Mouse (Mus musculus): ENCODE results near the gene Gm42669.

The Gm42669 gene

DNA sequence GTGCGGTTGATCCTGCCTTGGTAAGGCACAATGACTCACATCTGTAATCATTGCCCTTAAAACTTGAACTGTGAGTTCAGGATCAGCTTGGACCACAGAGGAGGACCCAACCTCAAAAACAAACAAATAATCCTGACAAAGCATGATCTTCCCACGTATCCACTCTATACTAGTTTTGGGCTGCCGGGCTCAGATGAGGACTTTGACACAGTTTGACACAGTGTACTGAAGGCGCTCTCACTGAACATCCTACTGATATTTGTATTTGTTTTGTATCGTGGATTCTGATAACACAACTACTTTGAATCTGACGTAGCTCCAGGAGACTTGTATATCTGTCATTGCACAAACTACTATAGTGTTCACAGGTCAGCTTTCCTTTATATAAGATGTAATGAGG lies 14.0 kb downstream of the Gm42669 start:
- DNase-seq (ENCODE audit: extremely low spot score, low read depth, low spot score): no peak

DNA sequence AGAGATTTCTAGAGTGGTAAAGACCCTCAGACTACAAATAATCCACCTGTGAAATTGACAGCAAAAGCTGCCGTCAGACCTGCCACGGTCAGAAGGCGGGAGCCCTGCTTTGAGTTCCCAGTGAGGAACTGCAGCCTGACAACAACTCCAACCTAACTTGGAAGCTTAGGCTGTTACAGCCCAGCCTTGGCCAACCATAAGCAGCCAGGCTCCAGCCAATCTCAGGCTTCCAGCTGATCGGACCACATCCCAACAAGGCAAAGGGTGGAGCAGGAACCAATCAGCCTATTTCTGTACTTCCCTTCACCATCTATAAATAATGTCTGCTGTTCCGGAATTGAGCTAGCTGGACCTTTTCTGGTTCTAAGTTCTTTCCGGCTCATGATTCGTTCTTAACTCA lies 14.5 kb downstream of the Gm42669 start:
- DNase-seq (ENCODE audit: extremely low spot score, low read depth, low spot score): no peak

DNA sequence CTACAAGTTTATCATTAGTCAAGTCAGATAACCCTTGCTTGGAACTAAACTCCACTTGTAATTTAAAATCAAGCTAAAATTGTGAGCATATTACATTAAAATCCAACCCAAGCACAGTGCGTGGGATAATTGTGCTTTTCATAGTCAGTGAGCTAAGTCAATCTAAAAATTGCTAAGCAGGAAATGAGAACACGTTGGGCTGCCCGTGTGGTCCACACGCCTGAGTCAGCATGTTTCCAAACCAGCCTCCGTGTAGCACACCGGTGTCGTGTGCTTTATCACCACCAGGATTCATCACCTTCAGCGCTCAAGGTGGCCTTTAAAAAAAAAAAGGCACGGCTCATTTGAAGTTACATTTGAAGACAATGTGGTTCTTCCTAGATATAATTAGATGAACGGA lies 16.9 kb downstream of the Gm42669 start:
- no peak for DNase-seq (ENCODE audit: extremely low spot score, low read depth, low spot score)

DNA sequence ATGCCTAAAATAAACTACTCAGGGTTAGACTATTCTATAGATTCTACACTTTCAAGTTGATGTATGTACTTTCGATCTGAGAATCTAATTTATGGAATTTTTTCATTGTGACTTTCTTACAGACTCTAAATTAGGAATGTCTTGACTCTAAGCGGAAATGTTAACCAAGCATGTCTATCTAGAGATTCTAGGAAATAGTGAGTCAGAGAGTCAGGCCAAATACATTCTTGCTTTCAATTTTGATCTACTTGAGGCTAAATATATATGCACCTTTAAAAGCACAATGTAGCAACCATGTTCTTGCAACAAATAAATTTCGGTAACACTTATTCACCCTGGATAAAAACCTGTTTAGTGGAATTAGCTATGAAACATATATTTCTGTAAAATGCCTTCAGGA lies 21.4 kb downstream of the Gm42669 start:
- DNase-seq (ENCODE audit: extremely low spot score, low read depth, low spot score): no peak

DNA sequence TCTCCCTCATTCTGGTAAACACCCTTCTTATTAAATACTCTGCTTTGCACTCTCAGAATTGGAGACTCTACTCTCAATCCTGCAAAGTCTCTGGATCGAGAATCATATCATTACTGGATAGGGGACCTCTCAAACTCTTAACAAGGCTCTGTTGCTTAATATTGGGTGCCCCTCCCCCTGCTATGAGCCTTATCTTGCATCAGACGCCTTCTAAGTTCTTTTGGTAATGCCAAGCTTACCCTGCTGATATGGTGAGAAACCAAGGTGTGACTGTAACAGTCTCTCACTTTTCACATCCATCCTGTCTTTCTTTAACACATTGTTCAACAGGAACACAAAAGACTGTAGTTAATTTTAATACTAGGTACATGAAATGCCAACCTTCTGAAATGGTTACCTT lies 26.2 kb downstream of the Gm42669 start:
- DNase-seq (ENCODE audit: extremely low spot score, low read depth, low spot score): no peak

DNA sequence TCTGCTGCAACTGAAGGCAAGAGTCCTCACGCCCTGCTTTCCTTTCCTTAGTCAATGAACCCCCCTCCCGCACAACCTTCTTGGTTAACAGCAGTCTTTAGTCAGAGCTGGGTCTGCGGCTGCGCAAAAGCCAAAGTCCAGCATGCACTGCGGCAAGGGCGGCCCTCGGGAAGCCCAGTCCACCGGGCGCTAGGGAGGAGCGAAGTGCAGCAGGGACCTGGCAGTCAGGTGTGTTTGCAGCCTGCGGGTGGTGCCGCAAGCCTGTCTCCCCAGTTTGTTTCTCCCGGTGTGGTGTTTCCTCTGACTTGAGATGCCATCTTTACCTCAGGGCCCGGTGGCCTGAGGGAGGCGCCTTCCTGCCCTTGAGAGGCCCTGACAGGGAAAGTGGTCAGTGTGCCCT lies 27.2 kb downstream of the Gm42669 start, which contains the start of gene 1700028K03Rik:
Gene 1700028K03Rik (plus strand): TSS at position 129 of the 400 bp plus-strand sequence.
- DNase-seq (ENCODE audit: extremely low spot score, low read depth, low spot score): no peak

DNA sequence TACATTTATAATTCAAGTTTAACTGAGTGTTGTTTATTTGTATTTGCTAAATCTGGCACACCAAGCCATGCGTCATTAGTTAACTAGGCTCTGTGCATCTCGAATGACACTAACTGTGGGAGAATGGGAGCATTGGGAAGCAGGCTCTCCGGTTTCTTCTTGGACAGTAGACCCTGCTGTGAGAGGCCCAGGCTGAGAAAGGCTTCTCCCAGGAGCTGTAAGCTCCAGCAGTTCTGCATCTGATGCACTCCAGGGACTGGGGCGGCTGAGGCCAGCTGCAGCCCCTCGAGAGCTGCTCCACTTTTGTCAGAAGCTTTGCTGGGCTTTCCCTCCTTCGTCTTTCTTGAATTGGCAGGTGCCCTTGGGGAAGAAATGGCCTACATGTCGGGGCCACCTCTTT lies 34.3 kb downstream of the Gm42669 start:
- DNase-seq (ENCODE audit: extremely low spot score, low read depth, low spot score): no peak

DNA sequence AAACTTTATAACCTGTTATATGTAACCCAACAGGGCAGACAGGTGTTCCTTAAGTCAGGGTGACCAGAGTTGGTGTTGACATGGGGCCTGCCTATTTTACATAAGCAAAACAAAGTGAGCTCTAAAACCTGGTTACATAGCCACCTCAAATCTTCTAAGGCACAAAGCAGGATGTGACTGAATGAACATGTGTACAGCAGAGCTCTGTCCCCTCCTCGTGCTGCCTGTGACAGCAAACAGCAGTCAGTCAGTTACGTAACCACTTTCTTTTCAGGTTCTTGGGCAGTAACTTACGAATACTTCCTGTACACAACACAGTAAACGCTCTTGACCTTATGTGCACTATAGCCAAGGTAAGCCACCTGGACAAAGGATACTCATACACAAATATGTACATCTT lies 38.5 kb downstream of the Gm42669 start:
- DNase-seq (ENCODE audit: extremely low spot score, low read depth, low spot score): no peak

DNA sequence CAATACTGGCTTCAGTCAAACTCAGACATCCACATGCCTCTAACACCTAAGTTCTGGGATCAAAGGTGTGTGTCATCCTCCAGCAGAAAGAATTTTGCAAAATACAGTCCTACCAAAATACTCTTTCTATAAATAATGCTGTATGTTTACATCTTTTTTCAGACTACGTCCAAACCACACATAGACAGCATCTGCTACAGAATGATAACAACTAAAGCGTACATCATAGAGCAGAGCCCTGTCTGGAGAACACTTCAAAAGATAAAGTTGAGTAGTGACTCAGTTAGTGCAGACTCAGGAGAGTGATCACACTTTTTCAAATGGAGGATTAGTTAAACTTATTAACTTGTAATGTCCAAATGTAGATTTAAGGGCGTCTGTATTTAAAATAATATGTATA lies 40.5 kb downstream of the Gm42669 start:
- DNase-seq (ENCODE audit: extremely low spot score, low read depth, low spot score): no peak

DNA sequence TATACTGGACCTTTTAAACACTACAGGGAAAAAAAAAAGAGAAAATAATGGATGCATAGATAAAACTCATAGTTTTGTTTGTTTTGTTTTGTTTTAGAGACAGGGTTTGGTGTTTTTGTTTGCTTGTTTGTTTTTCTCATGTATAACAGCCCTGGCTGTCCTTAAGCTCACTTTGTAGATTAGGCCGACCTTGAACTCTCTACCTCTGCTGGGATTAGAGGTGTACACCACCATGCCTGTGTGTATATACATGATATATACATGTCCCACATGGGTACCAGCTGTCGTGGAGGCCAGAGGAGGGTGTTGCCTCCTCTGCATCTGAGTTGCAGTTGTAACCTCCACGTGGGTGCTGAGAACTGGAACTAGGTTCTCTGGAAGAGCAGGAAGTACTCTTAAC lies 41.0 kb downstream of the Gm42669 start:
- no peak for DNase-seq (ENCODE audit: extremely low spot score, low read depth, low spot score)

DNA sequence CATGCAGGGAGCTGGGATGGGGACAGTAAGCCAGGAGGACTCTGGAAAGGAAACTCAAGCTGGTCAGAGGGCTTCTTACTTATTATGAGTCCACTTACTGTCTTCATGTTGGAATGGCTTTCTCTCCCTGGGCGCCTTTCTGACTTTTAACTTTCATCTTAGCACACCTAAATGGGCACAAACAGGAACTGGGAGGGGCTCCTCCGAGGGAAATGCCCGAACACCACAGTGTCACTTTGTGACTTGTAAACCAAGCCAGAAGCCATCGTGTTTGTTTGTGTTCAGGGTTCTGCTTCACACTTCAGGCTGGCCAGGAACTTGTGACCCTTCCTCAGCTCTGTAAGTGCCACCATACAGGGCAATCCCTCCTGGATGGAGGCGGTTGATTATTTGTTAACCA lies 46.9 kb downstream of the Gm42669 start:
- no peak for DNase-seq (ENCODE audit: extremely low spot score, low read depth, low spot score)

DNA sequence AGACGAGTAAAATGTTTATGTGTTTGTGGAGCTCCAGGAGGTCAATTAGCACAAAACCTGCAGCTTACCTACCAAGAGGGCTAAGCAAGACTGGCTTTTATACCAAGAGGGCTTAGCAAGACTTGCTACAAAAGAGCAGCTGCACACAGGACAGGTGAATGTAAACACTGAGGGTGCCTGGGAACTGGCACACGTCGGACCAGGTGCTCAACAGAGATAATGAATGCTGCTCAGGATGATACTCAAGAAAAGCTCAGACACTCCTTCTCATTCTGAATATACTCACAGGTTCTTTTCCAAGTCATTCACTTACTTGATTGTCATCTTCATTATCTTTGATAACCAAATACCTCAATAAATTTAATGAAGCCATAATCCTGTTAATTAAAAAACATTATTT lies 49.5 kb downstream of the Gm42669 start:
- no peak for DNase-seq (ENCODE audit: extremely low spot score, low read depth, low spot score)

DNA sequence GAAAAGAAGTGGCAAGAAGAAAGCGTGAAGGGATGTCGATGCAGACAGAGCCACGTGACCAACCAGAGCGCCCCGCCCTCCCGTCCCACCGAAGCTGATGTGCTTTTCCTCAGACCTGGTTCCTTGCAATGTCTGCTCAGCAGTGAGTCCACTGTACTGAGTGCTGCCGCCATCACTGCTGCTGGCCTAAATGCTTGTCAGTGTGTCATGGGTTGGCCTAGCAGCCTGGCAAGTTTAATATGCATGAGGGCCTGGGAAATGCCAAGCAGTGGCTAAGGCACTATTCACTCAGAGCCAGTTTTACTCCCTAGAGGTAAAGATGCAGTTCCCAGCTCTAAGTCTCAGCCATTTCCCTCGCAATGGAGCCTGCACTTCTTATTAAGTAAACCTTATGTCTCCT lies 61.7 kb downstream of the Gm42669 start:
- no peak for DNase-seq (ENCODE audit: extremely low spot score, low read depth, low spot score)

DNA sequence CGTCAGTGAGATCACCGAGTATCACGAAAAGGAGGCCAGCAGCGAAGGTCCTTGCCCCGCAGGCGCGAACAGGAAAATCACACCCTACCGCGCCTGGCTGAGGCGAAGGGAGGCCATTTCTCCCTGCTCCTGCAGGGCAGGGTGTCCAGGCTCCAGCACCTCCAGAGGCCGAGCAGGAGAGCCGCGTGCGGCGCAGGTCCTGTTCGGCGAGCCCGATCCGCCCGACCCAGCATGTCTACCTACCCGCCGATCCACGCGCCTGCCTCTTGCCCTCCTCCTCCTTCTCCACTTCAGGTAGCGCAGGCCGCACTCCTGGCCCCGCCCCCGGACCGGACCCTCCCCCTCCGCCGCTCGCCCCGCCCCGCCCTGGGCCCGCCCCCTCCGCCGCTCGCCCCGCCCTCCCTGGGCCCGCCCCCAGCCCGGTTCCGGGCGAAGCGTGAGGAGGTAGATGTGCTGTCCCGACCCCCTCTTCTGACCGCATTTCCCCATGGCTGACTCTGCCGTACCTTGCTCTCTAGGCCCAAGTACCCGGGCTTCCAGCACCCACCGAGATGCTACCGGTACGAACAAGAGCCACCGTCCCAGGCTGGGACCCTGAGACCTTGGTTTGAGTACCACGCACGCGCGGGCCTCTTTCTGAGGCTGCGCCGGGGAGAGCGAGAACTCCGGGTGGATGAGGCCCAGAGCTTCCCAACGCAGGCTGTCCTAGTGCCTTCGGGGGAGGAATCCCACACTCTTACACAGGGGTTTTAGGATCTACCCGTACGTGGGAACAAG lies 90.1 kb downstream of the Gm42669 start, which contains the start of the genes Rpap2 and Glmn:
Gene Rpap2 (plus strand): TSS at position 73 of the 777 bp plus-strand sequence.
Gene Glmn (minus strand): TSS at position 588 of the 777 bp plus-strand sequence.
- peak; percentile 31 for DNase-seq (ENCODE audit: extremely low spot score, low read depth, low spot score)

DNA sequence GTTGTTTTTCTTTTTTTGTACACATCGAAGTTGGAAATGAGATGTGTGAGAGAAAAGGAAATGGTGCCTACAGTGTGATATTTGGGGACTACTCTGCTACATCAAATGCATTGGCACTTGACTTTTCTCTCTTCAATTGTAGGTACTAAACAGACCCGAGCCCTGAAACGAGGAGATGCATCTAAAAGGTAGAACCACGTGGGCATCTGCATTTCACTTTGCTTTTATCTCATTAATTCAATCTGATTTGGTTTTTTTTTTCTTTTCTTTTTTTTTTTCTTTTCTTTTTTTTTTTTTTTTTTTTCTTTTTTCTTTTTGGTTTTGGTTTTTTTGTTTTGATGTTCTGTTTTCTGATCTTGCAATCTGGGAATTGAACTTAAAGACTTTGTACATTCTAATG lies 91.0 kb downstream of the Gm42669 start:
- no peak for DNase-seq (ENCODE audit: extremely low spot score, low read depth, low spot score)

DNA sequence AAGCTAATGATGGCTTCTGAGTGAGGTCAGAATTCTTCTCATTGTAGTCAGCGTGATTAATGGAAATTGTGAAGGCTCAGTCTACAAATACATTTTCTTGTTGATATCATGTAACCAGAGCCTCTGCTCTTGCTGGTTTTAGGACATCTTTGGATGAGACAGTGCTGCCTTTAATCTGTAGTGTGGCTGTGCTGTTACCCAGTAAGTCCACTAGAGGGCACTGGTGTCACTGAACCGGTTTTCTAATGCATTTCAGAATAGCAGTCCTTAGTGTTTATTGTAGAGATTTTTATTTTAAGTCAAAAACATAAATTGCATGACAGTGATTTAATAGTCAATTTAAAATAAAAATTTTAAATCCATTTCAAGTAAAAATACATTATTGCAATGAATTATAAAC lies 103.8 kb downstream of the Gm42669 start:
- DNase-seq (ENCODE audit: extremely low spot score, low read depth, low spot score): peak; percentile 33

DNA sequence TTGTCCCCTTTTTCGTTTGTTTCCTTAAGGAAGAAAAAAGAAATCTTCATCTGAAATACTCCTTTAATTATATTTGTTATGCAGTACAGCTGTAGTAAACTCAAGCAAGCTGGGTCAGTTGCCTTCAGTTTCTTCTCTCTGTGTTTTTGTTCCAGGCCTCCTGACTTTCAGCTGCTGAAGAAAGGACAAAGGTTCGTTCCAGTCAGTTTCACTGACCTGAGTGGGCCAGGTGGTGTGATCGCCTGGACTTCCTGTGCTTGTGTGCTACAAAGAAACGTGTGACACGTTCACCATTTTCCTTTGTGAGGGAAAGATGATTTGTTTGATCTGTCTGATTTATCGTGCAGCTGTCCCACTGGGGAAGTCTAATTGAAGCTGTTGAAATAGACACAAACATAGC lies 110.6 kb downstream of the Gm42669 start:
- no peak for DNase-seq (ENCODE audit: extremely low spot score, low read depth, low spot score)

DNA sequence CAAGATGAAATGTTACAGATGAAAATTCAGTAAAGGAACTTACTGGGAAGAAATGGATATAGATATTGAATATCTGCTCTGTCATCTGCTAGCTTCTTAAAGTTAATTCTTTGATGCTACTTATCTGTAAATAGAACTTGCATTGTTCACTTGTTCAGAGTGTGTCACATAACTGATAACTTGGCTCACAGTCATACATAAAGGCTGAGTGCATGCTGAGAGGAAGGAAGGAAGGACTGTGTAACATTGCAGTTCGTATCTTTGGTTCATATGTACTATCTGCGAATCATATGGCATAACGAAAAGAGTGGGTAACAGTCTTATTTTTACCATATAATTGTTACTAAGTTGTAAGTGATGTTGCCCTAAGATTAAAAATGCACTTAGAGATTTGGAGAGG lies 113.9 kb downstream of the Gm42669 start:
- DNase-seq (ENCODE audit: extremely low spot score, low read depth, low spot score): no peak

All from hindlimb bud, embryonic 11.5 days (tissue).